Comparison of ENCODE assay signal across 8 mouse cellular contexts in genomic region chr8:103644106-103644505, GRCm38 (mm10).
DNase-seq lines count a peak whose midpoint lies in the region; ATAC-seq and TF ChIP-seq lines count a peak whose summit lies in the region.

No protein-coding gene starts in this region.

- H3K4me2 ChIP-seq in intestine, postnatal 0 days (replicated peaks; ENCODE audit: low read depth), result no peak overlapping the region

- peak; percentile 53 for DNase-seq in heart, embryonic 10.5 days (ENCODE audit: low spot score)
- DNase-seq in heart, postnatal 25 days (ENCODE audit: low spot score), result no peak
- DNase-seq in adrenal gland, adult 2 months, result peak; percentile 66
- peak; percentile 44 to 79 for DNase-seq in frontal cortex, adult 2 months (ENCODE audit: extremely low spot score in 1 of 2, low spot score in 1 of 2)
- DNase-seq in left cerebral cortex, postnatal 36 days (ENCODE audit: low spot score in 2 of 2), result peak; percentile 54 to 60
- DNase-seq in retina, postnatal 1 day, result no peak

- H3K4me3 ChIP-seq in heart, embryonic 10.5 days, result no peak overlapping the region
- no peak overlapping the region for H3K4me3 ChIP-seq in intestine, postnatal 0 days (ENCODE audit: low read depth, low read length)

- intact Hi-C loops in heart, postnatal 25 days (cut with DNase I), result no loop called here
- intact Hi-C loops in left cerebral cortex, postnatal 36 days (cut with DNase I), result no loop called here

- no peak overlapping the region for H3K9ac ChIP-seq in intestine, postnatal 0 days (ENCODE audit: low read depth, low read length)

- 78% methylated on average over 6 of the region's 6 CpGs for WGBS in heart, embryonic 10.5 days
- 70% methylated on average over 6 of the region's 6 CpGs for WGBS in intestine, postnatal 0 days

- no peaks in the 10 kb centered on the region for H3K27me3 ChIP-seq in heart, embryonic 10.5 days (ENCODE audit: insufficient read depth, poor library complexity, severe bottlenecking)
- no peaks in the 10 kb centered on the region for H3K27me3 ChIP-seq in intestine, postnatal 0 days (replicated peaks; ENCODE audit: control insufficient read depth, insufficient read depth, low read length)

- TF ChIP-seq CTCF in intestine, postnatal 0 days (IDR thresholded peaks at IDR 0.05; ENCODE audit: low read depth), result no peak

- no peak overlapping the region for H3K27ac ChIP-seq in heart, embryonic 10.5 days
- no peak overlapping the region for H3K27ac ChIP-seq in intestine, postnatal 0 days (ENCODE audit: low read depth, low read length)

- no peak for ATAC-seq in cerebellum, adult (ENCODE audit: insufficient number of reproducible peaks, low FRiP score, low TSS enrichment)
- ATAC-seq in intestine, postnatal 0 days, result no peak

- H3K4me1 ChIP-seq in heart, embryonic 10.5 days, result no peaks in the 10 kb centered on the region
- H3K4me1 ChIP-seq in intestine, postnatal 0 days (replicated peaks; ENCODE audit: control insufficient read depth, insufficient read depth, low read length), result no peaks in the 10 kb centered on the region

- no peaks in the 10 kb centered on the region for H3K9me3 ChIP-seq in heart, embryonic 10.5 days
- H3K9me3 ChIP-seq in intestine, postnatal 0 days (ENCODE audit: control insufficient read depth), result no peaks in the 10 kb centered on the region

- no peaks in the 10 kb centered on the region for H3K36me3 ChIP-seq in heart, embryonic 10.5 days
- no peaks in the 10 kb centered on the region for H3K36me3 ChIP-seq in intestine, postnatal 0 days (ENCODE audit: control insufficient read depth, insufficient read depth)

Comparison
In these comparisons a context has a peak if more than half of its experiments do, and no peak if none do; other contexts are left out.
1. DNase-seq: peak in heart, embryonic 10.5 days (single experiment), adrenal gland, adult 2 months (single experiment), frontal cortex, adult 2 months (2 of 2) and left cerebral cortex, postnatal 36 days (2 of 2); none in heart, postnatal 25 days (single experiment) and retina, postnatal 1 day (single experiment).